Mouse (Mus musculus): Measurements from ENCODE around the gene Art4. TPM values are rescaled to one million over a fixed set of nuclear protein-coding genes. Genes with fewer than 3 reads are reported as not detected.

Gene Art4
- polyA plus RNA-seq, 1 experiment from 2014 or later = 0.59 TPM

DNA sequence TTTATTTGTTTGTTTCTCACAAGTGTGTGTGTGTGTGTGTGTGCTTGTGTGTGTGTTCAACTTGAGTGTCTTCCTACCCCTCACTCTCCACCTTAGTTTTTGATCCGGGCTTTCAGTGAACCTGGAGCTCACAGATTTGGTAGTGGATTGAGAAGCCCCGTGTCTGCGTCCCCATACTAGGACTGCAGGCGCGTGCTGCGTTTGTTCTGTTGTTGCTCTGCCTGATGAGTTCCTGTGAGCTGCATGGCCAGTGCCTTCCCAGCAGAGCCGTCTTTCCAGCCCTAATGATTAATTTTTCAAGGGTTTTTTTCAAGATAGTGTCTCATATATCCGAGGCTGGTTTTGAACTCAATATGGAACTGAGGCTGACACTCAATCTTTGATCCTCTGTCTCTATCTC is 887 bp upstream of the Art4 start:
- WGBS = 82% methylated on average over 8 of the region's 8 CpGs
- no peaks in the 10 kb centered on the region for H3K9me3 ChIP-seq
- no peaks in the 10 kb centered on the region for H3K4me1 ChIP-seq (replicated peaks)
- no peak overlapping the region for H3K27ac ChIP-seq (replicated peaks)
- H3K4me3 ChIP-seq = no peak overlapping the region
- H3K4me2 ChIP-seq = no peak overlapping the region
- H3K9ac ChIP-seq = no peak overlapping the region
- no peaks in the 10 kb centered on the region for H3K36me3 ChIP-seq
- ATAC-seq (ENCODE audit: low read depth) = no peak
- no peaks in the 10 kb centered on the region for H3K27me3 ChIP-seq

GRCm38 (mm10) chr6:136857873-136858260 is 334 bp upstream of the Art4 start:
- WGBS = 70% methylated on average over 11 of the region's 11 CpGs
- Histone ChIP-seq H3K9me3 (no peaks in the 10 kb centered on the region), H3K4me1 (replicated peaks) (no peaks in the 10 kb centered on the region), H3K4me3 (no peak overlapping the region), H3K36me3 (no peaks in the 10 kb centered on the region), H3K9ac (no peak overlapping the region), H3K4me2 (no peak overlapping the region), H3K27me3 (no peaks in the 10 kb centered on the region), H3K27ac (replicated peaks) (no peak overlapping the region)
- no peak for ATAC-seq (ENCODE audit: low read depth)

- H3K4me1 ChIP-seq (replicated peaks) = no peaks in the 10 kb centered on the region
- 65% methylated on average over 14 of the region's 14 CpGs for WGBS
- no peak for ATAC-seq (ENCODE audit: low read depth)
Measured at GRCm38 (mm10) chr6:136856071-136856636, 1.4 kb downstream of the Art4 start.

DNA sequence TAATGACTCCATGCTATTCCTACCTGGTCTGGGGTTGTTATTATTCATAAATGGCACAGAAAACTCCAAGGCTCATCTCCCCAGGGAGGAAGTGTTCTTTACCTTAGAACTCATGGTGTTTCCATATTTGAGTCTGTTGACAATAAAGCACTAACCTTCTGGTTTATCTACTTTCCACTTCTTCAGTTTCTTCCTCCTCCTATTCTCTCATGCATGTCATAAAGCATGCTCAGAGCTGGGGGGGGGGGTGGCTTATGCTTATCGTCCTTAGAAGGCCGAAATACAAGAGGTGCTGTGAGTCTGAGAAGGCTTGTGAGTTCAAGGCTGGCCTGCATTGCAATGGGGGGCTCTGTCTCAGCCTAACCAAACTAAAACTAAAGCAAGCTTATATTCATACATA is 2.4 kb downstream of the Art4 start:
- Histone ChIP-seq H3K27ac (replicated peaks) (no peak overlapping the region), H3K9ac (no peak overlapping the region), H3K4me3 (no peak overlapping the region), H3K9me3 (no peaks in the 10 kb centered on the region), H3K27me3 (no peaks in the 10 kb centered on the region), H3K4me1 (replicated peaks) (no peaks in the 10 kb centered on the region), H3K4me2 (no peak overlapping the region), H3K36me3 (no peaks in the 10 kb centered on the region)
- whole genome bisulfite sequencing = 84% methylated on average over 2 of the region's 2 CpGs
- no peak for ATAC-seq (ENCODE audit: low read depth)

More at GRCm38 (mm10) chr6:136856071-136856636, 1.4 kb downstream of the Art4 start:
- Histone ChIP-seq H3K27me3 (no peaks in the 10 kb centered on the region), H3K4me3 (no peak overlapping the region), H3K27ac (replicated peaks) (no peak overlapping the region), H3K9me3 (no peaks in the 10 kb centered on the region), H3K9ac (no peak overlapping the region), H3K36me3 (no peaks in the 10 kb centered on the region), H3K4me2 (no peak overlapping the region)

DNA sequence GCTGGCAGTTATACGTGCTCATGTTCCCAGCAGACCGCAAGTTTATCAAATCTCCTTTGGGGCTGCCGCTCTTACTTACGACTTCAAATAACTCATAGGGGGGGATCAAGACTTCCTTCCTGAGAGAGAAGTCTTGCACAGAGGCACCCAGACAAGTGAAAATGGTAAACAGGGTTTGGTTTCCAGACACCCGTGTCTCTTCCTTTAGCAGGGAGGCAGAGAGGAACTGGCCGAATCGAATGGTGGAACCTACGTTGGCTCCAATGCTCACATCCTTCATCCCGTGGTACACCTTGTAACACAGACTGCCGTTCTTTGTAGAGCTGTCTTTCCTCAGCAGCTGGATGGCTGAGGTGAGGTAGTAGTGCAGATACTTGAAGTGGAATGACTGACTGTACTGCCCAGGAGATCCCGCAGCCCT is 3.2 kb downstream of the Art4 start:
- H3K9me3 ChIP-seq = no peaks in the 10 kb centered on the region
- no peaks in the 10 kb centered on the region for H3K27me3 ChIP-seq
- H3K4me1 ChIP-seq (replicated peaks) = no peaks in the 10 kb centered on the region
- H3K4me2 ChIP-seq = no peak overlapping the region
- H3K27ac ChIP-seq (replicated peaks) = no peak overlapping the region
- H3K9ac ChIP-seq = no peak overlapping the region
- no peak overlapping the region for H3K4me3 ChIP-seq
- no peak for ATAC-seq (ENCODE audit: low read depth)
- WGBS = 91% methylated on average over 11 of the region's 11 CpGs
- no peaks in the 10 kb centered on the region for H3K36me3 ChIP-seq

DNA sequence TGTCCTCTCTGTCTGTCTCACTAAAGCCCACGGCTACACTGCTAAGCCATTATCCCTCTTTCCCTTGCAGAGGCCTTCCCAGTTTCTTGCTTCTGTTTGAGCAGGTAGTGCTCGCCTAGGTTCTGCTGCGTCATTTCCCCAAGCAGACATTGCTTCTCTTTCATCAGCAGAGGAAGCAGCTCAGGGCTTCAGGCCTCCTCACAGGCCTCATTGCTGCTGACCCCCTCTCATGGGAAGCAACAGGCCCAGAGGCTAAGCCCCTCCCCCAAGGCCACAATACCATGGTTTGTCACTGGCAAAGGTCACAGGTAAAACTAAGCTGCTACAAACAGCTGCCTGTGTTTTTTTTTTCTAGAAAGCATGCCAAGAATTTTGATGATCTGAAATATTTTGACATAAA is 4.8 kb downstream of the Art4 start:
- Histone ChIP-seq H3K4me1 (replicated peaks) (no peaks in the 10 kb centered on the region), H3K27me3 (no peaks in the 10 kb centered on the region), H3K36me3 (no peaks in the 10 kb centered on the region), H3K27ac (replicated peaks) (0 out of 2 replicates have a peak overlapping the region, but pooled peaks have one; percentile 29), H3K4me3 (no peak overlapping the region), H3K9me3 (no peaks in the 10 kb centered on the region), H3K9ac (no peak overlapping the region), H3K4me2 (no peak overlapping the region)
- WGBS = 69% methylated on average over 3 of the region's 3 CpGs
- no peak for ATAC-seq (ENCODE audit: low read depth)

DNA sequence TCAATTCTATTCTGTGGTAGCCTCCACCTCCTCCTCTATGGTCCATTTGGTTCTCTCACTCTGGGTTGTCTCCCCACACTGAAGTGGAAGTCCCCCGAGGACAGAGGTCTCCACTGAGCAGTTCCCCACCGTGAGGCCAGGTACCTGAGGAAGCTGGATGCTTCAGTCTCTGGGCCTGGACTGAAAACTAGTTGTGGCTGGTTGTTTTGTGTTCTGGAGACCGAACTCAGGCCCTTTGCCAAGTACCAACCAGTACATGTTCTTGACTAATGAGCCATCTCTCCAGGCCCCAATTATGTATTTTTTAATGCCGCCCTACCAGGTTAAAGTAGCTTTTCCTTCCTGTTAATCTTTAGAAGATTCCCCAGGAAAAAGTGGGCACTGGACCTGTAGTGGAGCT is 5.2 kb downstream of the Art4 start:
- no peaks in the 10 kb centered on the region for H3K27me3 ChIP-seq
- H3K27ac ChIP-seq (replicated peaks) = 0 out of 2 replicates have a peak overlapping the region, but pooled peaks have one; percentile 29
- no peaks in the 10 kb centered on the region for H3K9me3 ChIP-seq
- H3K36me3 ChIP-seq = no peaks in the 10 kb centered on the region
- H3K9ac ChIP-seq = no peak overlapping the region
- WGBS = 87% methylated on average over 4 of the region's 4 CpGs
- no peak for ATAC-seq (ENCODE audit: low read depth)
- H3K4me1 ChIP-seq (replicated peaks) = no peaks in the 10 kb centered on the region
- H3K4me3 ChIP-seq = no peak overlapping the region
- H3K4me2 ChIP-seq = no peak overlapping the region

DNA sequence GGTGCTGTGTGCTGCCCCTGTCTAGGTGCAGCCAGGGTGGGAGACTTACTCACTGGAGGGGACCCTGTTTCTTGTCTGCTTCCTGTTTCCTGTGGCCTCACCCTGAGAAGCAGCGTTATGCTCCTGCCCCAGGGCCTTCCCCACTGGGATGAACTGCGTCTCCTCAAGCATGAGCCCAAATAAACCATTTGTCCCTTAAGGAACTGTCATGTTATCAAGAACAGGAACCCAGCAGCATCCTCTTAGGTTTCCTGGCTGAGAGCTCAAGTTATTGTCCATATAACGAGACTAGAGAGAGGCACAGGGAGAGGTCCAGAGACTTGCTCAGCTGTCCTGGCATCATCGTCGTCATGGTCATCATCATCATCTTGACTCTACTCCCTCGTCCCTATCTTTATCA is 7.3 kb downstream of the Art4 start:
- no peaks in the 10 kb centered on the region for H3K9me3 ChIP-seq
- no peaks in the 10 kb centered on the region for H3K36me3 ChIP-seq
- WGBS = 77% methylated on average over 6 of the region's 6 CpGs
- H3K4me3 ChIP-seq = no peak overlapping the region
- no peak overlapping the region for H3K27ac ChIP-seq (replicated peaks)
- no peaks in the 10 kb centered on the region for H3K27me3 ChIP-seq
- no peak for ATAC-seq (ENCODE audit: low read depth)
- H3K4me1 ChIP-seq (replicated peaks) = no peaks in the 10 kb centered on the region
- H3K4me2 ChIP-seq = no peak overlapping the region
- no peak overlapping the region for H3K9ac ChIP-seq

DNA sequence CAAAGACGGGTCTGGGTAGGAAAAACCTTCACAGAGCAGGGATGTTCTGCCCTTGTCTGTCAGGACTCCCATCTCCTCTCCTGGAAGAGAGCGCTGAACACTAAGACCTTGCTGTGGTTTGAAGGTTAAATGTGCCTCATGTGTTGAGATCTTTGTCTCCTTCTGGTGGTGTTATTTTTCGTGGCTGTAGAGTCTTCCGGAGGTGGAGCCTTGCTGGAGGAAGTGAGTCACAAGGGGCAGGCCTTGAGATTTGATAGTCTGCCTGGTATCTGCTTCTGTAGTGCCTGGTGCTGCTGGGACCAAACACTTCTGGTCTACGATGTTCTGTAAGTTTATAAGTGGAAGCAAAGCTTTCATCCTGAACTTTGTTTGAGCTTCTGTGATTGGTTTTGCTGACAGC is 8.6 kb downstream of the Art4 start:
- Histone ChIP-seq H3K27me3 (no peaks in the 10 kb centered on the region), H3K36me3 (no peaks in the 10 kb centered on the region), H3K4me1 (replicated peaks) (no peaks in the 10 kb centered on the region), H3K4me3 (no peak overlapping the region), H3K9ac (no peak overlapping the region), H3K4me2 (no peak overlapping the region), H3K27ac (replicated peaks) (no peak overlapping the region), H3K9me3 (no peaks in the 10 kb centered on the region)
- WGBS = 90% methylated on average over 5 of the region's 5 CpGs
- ATAC-seq (ENCODE audit: low read depth) = no peak

DNA sequence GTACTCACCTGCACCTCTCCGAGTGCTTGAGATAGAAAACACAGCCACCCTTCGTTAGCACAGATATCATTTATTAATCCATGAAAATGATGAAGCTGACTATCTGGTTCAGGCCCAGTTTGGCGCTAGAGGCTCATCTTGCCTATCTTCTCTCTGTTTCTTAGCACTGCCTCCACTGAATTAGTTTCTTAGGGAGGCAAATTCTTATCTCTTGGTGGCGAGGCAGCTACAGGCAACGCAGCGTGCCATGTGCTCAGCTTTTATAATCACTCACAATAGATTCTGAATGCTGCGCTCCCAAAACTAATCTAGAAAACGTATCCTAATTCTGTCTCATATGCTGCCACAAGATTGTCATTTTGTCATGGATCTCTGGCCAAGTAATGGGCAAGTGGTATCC is 9.1 kb downstream of the Art4 start:
- no peak for ATAC-seq (ENCODE audit: low read depth)
- 90% methylated on average over 8 of the region's 8 CpGs for WGBS
- H3K4me2 ChIP-seq = no peak overlapping the region
- no peak overlapping the region for H3K9ac ChIP-seq
- no peaks in the 10 kb centered on the region for H3K4me1 ChIP-seq (replicated peaks)
- H3K4me3 ChIP-seq = no peak overlapping the region
- no peaks in the 10 kb centered on the region for H3K36me3 ChIP-seq
- no peak overlapping the region for H3K27ac ChIP-seq (replicated peaks)
- no peaks in the 10 kb centered on the region for H3K9me3 ChIP-seq
- H3K27me3 ChIP-seq = no peaks in the 10 kb centered on the region

DNA sequence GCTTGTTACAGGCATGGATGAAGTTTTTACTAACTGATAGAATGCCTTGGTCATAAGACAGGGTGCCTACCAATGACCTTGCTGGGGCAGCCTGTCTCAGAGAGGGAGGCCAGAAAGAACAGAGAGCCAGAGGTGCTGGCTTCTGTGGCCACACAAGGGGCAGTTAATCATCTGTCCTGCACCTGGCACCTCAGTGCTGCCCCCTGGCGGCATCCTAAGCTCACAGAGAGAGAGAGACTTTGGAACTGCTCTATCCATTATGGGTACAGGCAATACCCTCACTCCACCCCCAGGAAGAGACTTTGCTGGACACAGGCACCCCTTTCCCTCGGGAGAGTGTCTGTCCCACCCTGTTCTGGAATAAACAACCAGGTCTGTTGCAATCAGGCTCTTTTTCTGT is 9.7 kb downstream of the Art4 start:
- Histone ChIP-seq H3K4me1 (replicated peaks) (no peaks in the 10 kb centered on the region), H3K9ac (no peak overlapping the region), H3K4me3 (no peak overlapping the region), H3K9me3 (no peaks in the 10 kb centered on the region), H3K36me3 (no peaks in the 10 kb centered on the region), H3K27ac (replicated peaks) (no peak overlapping the region), H3K27me3 (no peaks in the 10 kb centered on the region), H3K4me2 (no peak overlapping the region)
- no peak for ATAC-seq (ENCODE audit: low read depth)
- WGBS = 35% methylated on average over 2 of the region's 2 CpGs

DNA sequence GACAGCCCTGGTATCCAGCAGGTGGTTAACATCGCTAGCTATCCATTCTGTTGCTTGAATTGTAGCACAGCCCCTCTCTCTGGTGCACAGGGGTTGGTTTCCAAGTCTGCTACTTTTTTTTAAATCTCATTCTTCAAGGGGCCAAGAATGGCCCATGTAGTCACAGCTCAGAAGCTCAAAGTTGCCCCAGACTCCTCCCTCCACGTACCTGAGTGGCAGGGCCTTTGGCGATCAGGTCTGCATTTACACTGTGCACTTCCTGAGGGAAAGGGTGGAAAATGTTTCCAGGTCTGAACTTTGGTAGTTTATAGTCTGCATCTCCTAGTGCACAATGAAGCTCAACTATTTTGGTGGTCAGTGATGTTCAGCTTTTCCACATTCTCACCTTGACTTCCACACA is 10.3 kb downstream of the Art4 start:
- no peaks in the 10 kb centered on the region for H3K9me3 ChIP-seq
- H3K27me3 ChIP-seq = no peaks in the 10 kb centered on the region
- H3K36me3 ChIP-seq = no peaks in the 10 kb centered on the region
- no peak overlapping the region for H3K4me2 ChIP-seq
- WGBS = 89% methylated on average over 3 of the region's 3 CpGs
- H3K4me3 ChIP-seq = no peak overlapping the region
- no peak for ATAC-seq (ENCODE audit: low read depth)
- H3K27ac ChIP-seq (replicated peaks) = no peak overlapping the region
- H3K9ac ChIP-seq = no peak overlapping the region
- no peaks in the 10 kb centered on the region for H3K4me1 ChIP-seq (replicated peaks)

DNA sequence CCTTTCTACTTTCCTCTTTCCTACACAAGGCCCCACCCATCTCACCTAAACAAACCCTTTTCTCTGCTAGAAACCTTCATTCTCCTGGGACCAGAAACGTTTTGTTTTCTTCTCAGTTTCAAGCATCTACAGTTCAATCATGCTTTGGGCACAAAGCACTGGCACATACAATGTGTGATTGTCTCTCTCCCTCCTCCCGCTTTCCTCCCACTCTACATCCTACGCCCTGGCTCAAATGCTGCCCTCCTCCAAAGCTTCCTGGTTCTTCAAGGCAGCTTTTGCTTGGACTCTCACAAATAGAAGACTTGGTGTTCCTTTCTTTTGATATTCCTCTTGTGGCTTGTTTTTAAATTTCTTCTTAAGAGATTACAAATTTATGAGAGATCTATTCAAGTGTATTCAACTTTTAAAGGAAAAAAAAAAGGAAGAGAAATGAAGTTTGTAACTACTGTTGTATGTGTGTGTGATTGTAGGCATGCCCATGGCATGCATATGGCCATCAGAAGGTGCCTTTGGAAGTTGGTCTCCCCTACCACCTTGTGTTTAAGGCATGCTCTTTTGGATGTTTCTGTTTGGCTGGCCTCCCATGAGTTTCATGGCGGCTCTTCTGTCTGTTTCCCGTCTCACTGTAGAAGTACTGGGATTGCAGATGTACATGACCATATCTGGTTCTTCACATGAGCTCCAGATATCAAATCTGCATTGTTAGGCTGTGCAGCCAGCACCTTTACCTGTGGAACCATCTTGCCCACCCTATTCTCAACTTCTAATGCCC is 11.6 kb downstream of the Art4 start:
- Histone ChIP-seq H3K4me2 (no peak overlapping the region), H3K9ac (no peak overlapping the region), H3K4me1 (replicated peaks) (no peaks in the 10 kb centered on the region), H3K4me3 (no peak overlapping the region), H3K27ac (replicated peaks) (no peak overlapping the region), H3K27me3 (no peaks in the 10 kb centered on the region), H3K9me3 (no peaks in the 10 kb centered on the region), H3K36me3 (no peaks in the 10 kb centered on the region)
- no peak for ATAC-seq (ENCODE audit: low read depth)
- 73% methylated on average over 5 of the region's 5 CpGs for WGBS
